Mouse (Mus musculus) liver, adult 2 months (tissue): ENCODE results near the gene Rap1gap2.

Experiments used
- CTCF ChIP-seq: fragments of 200-500 bp; IDR thresholded peaks from 2 replicates; pipeline ENCODE4 v1.5.1; 2011; ENCODE audit warnings: low read depth, low read length, control low read depth
- POLR2A ChIP-seq: fragments of 200-500 bp; IDR thresholded peaks from 2 replicates; pipeline ENCODE4 v1.6.1; 2011; ENCODE audit warnings: low read length, control low read depth; ENCODE audit not compliant: insufficient read depth; ENCODE audit errors: extremely low read depth

DNA sequence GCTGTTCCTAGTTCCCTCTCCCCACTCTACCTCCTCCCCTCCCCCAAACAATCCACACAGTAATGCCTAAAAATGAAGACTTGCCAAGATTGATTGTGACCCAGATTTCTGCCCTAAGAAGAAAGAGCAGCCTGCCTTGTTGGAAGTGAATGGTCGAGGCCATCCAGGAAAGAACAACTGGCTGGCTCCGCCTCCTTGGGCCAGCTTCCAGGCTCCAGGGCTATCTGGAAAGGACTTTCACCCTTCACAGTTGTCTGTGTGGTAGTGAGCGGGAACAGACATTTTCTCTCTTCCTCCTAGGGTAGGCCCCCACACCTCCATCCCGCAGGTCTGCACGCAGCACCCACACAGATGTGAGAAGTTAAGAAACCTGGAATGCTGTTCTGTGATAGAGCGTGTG, 13.0 kb upstream of the Rap1gap2 start:
- TF ChIP-seq POLR2A (no peak), CTCF (no peak)
